Mouse (Mus musculus) frontal cortex, postnatal 14 days (tissue): ENCODE results near the gene Hnrnpa3.
"Not testable (repeated sequence)": the region's sequence is repeated elsewhere in the genome, so short reads cannot be mapped to it uniquely, and the experiment has no call there.

Experiments
- DNase-seq, 2 experiments: peaks; one replicate each; pipeline ENCODE4 v3.0.0; 2022; ENCODE audit warnings: low spot score in 2 of 2

Hnrnpa3 gene

DNA sequence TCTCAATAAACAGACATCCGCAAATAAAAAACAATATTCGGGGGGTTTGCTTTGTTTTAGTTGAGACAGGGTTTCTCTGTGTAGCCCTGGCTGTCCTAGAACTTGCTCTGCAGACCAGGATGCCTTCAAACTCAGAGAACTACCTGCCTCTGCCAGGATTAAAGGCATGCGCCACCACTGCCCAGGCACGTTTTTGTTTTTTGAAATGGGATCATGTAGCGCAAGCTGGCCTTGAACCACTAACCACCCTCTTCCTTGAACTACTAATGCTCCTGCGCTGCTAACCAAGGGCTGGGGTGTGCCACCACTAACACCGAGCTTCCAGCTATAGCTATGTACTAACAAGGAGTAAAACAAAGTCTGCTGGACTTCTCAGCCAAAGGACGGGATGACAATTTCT lies 20.9 kb downstream of the Hnrnpa3 start:
- no peak for DNase-seq

DNA sequence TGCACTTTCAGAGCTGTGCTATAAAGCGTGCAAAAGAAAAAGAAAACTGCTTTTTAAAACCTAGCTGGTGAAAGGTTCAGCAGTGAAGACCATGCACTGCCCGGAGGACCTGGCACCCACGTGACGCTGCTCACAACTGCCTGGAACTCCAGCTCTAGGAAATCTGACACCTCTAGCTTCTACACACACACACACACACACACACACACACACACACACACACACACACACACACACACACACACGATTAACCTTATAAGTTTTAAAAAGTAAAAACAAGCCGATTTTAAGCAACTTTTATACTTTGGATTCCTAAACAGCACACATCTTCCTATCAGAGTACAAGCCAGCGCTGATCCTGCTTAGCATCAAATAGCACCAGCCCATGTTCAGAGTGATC lies 22.4 kb downstream of the Hnrnpa3 start:
- no peak for DNase-seq

DNA sequence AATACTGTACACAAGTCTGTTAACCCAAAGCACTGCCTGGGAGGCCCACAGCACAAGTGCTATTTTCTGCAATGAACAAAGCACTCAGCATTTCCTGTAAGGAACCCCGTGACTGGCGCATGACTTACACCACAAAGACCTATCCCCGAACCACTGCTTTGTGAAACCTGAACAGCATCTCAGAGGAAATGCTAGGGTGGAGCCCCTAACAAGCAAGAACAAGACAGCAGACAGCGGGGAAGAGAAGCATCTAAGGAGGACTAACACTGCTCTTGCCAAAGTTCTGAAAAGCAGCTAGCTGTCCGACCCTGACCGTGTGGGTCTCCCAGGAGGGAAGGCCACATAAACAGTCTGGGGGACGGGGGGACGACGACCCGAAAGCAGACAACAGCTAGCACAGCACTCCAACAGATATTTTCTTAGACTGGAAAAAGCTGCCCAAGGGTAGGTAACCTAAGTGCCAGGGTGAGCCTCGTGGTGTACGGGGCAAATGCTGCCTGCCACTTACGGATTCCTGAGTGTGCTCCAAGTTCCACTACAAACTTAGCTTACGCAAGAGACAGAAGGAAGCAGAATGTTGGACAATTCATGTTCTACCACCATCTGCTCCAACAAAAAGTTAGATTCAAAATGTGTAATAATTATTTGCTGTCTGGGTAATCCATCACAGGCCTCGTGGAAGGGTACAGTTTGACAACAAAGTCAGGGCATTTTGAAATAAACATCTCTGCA lies 24.1 kb downstream of the Hnrnpa3 start:
- DNase-seq, result no peak

DNA sequence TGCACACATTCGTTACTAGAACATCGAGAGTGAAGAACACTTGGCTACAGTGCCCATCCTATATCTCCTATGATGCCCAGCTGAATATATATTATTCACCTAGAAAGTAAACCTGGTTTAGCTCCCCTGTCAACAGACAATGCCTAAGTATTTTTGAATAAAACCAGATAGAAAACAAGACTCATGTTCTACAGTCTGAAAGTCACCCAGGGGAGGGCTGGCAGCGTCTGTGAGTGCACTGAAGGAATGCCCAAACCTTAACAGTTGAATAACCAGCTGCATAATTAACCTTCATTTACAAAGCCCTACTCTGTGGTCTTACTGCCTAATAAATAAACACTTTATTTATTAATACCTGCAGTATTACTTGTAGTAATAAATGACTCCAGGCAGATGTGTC lies 25.5 kb downstream of the Hnrnpa3 start:
- no peak for DNase-seq

DNA sequence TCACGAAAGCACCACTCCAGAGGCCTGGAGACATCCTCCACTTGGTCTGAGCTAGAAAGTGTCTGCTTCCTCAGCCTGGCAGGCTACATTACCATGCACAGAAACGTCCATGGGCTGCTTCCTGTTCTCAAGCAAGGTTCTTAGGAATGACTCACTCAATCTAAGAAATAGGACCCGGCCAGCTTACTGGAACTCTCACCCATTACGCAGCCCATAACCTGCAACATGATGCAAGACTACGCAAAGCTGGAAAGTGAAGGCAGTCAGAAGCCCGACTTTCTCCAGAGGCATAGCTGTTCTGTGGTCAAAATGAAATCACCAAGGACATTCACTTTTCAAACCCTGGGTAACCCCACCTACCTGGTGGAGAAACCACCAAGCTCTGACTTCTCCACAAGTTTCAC lies 26.4 kb downstream of the Hnrnpa3 start:
- DNase-seq, result no peak

DNA sequence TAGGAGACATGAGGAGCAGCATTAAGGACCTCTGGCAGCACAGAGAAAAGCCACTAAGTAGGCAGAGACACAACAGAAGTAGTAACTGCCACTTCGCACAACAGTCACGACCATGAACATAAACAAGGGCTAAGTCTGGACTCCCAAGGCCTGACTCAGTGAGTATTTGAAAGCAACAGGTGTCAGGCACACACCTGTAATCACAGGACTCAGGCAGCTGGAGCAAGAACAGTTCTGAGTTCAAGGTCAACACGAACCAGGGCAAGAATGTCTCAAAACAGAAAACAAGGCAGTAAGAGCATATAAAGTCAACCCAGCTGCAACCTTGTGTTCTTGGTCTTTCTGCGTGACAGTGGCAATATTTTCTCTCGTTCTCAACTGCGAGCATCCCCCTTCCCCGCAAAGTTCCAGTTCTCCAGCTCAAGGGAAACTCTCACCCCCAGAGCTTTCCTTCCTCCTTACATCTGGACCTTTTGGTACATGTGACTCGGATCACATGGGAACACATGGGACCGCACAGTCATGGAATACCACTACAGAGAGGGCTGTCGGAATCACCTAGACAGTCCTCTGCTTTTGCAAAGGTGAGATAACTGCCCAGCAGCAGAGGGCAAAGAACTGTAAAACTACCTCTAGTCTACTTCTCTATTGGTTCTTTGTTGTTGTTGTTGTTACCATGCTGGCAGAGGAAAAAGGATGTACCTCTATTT lies 28.1 kb downstream of the Hnrnpa3 start:
- no peak for DNase-seq

DNA sequence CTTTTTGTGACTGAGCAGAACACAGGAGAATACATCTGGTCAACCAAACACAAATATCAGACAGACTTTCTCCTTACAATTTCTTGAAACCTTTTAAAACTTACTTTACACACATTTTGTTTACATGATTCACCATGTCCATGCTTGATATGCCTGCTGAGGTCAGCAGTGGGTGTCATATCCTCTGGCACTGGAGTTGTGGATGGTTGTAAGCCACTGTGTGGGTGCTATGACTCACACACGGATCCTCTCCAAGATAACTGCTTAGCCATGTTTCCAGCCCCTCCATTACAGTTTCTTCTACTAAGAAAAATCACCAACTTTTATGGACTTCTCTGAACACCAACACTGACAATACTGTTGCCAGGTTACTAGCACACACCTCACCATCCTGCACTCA lies 29.8 kb downstream of the Hnrnpa3 start:
- no peak for DNase-seq

DNA sequence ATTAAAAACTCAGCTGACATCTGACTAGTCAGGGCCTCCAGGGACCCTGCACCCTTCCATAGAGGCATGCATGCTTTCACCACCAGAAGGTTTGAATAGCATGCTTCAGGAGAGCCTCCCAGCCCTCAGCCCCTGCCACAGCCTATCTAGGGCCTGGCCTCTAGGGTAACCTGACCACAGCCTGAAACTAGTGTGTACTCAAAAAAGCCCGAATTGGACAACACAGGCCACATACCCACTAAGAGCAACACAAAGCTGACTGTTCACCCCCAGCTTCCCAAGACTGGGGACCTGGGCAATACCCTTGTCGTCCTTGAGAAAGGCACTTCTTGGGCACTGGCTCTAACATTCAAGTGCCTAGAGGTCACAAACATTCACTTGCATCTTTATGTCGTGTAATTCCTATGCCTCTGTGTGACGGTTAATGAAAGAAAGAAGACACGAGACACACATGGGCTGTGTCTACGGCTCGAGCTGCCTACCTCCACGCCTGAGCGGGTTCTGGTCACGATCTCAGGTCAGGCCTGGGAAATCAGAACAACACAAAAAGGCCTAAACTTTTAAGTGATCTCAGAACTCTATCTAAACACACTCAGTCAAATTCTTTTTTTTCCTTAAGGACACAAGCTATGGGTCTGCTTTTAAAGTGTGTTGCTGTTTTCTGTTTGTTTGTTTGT lies 30.6 kb downstream of the Hnrnpa3 start:
- no peak for DNase-seq

DNA sequence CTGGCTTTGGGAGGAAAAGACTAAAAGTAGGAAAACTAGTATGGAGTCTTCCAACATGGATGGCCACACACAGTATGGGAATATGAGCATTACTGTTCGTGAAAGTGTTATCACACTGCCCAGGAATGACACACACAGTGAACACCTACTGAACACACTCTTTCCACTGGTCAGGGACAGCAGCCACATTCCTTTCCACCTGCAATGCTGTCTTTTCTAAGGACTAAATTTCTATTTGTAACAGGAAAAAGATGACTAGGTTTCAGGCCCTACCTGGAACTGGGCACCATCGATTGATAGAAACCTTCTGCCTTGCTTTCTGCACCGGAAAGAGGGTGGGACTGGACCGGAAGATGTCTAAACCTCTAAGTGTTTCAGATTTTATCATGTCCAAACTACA lies 31.6 kb downstream of the Hnrnpa3 start:
- DNase-seq, result no peak

DNA sequence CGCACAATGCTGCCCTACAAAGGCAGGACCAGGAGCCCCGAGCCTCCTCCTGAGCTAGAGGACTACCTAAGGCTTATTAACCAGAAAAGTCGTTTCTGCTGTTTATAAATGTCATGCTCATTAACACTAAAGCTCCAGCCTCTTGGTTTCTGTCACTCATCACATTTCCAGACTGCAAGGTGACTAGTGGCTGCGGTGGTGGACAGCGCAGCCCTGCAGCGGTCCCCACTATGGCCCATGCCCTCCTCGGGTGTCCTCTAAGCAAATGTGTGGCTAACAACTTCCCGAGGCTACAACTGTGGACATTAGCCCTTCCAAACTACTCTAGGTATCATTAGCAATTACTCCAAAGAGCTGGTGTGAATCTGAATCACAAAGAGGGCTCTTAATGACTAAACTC lies 32.3 kb downstream of the Hnrnpa3 start:
- DNase-seq, result no peak

DNA sequence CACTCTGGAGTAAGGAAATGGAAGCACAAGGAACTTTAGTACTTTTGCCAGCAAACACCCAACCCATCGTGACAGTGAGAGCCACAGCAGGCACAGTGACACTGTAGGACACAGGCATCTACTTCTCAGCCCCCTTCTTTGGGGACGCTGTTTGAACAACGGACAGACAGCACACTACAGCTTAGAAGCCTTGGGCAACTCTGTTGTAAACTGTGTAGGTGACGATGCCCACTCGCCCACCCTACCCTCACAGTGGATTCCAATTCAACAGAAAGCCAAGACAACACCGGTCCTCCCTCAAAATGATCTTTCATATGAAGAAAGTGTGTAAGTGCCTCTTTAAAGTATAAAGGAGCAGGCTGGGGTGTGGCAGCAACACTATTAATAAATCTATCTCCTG lies 33.3 kb downstream of the Hnrnpa3 start:
- no peak for DNase-seq

DNA sequence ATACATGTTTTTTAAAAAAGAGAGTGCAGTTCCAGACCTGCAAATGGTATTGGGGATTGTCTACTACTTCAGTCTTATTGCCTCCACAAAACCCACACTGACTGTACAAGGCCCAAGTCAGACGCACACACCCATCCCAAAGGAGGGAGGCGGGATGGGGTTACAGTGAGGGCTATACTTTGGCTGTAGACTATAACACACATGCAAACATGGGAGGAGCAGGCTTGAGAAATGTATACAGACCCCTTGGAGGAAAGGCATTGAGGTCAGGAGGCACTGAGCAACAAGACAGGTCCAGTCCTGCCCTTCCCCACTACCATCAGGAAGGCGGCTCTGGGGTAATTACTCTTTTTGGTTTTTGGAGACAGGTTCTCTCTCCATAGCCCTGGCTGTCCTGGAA lies 35.9 kb downstream of the Hnrnpa3 start:
- DNase-seq, result not testable (repeated sequence)

DNA sequence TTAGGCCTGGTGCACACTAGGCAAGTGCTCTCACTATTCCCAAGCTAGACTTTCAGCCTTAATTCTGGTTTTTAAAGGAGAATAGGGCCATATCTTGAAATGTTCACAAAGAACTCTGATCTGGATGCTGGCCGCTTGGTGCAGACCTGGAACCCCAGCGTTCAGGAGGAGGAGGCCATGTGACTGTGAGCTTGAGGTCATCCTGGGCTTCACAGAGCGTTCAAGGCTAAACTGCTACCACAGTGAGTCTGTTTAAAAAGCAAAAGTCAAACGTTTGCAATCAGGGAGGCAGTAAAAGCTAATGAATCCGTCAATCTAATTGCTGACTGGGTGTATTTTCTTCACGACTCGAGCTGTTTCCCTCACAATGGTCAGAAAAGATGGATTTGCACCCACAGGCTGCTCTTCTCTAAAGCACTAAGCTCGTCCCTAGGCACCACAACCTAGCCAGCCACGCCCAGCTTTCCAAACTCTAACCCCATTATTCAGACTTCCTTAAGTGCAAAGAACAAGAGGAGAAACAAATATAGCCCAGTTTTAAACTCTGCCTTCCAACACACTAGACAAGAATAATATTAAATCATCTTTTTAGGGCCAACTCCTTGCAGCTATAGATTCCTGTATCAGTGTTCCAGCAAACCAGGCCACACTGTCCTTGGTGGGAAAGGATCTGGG lies 36.8 kb downstream of the Hnrnpa3 start:
- DNase-seq, result no peak

DNA sequence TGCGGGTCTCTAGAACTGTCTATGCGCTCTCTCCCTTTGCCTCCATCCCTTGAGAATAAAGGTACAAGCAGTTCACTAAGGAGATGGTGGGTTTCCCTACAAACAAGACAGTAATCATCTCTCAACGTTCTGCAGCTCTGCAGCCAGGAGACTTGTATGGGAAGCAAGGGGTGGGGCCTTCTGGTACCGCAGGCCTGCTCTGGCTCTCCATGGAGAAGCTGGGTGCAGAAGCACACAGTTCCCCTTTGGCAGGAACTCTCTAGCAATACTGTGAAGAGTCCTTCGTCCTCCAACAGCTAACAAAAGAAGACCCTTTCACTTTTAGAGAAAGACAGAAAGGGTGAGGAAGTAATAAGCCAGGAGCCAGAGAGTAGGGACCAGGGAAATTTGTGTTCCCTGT lies 37.3 kb downstream of the Hnrnpa3 start:
- DNase-seq, result no peak

DNA sequence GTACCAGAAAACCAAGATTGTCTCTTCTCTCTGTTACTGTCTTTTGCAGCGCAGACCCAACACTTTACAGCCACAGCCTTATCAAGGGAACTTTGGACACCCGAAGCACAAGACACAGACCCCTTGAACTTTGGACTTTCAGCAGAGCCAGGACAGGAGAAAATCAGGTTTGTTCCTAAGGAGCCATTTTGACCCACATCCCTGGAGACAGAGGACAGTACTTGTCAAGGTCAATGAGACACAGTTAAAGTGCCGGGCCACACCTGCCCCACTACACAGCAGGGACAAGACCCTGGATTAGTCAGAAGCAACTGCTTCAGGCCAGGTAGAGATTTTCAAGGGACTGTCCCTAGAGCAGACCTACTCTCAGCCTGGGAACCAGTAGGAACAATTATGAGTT lies 38.2 kb downstream of the Hnrnpa3 start:
- DNase-seq, result no peak

DNA sequence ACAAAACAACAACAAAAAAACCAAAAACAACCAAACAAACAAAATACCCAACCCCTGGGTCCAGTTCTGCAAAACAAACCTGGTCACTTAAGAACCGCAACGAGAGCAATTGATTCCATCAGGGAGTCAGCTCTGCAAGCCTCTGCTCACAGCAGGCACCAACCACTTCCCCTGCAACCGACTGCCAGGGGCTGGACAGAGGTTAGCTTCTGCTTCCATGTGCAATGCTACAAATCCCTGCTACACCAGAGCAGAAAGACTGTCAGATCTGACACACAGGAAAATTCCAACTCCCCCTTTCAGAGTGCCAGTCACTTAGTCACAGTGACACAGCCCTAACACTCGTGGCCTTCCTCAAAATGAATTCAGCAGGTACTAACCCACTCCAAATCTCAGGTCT lies 38.9 kb downstream of the Hnrnpa3 start:
- DNase-seq, result no peak

DNA sequence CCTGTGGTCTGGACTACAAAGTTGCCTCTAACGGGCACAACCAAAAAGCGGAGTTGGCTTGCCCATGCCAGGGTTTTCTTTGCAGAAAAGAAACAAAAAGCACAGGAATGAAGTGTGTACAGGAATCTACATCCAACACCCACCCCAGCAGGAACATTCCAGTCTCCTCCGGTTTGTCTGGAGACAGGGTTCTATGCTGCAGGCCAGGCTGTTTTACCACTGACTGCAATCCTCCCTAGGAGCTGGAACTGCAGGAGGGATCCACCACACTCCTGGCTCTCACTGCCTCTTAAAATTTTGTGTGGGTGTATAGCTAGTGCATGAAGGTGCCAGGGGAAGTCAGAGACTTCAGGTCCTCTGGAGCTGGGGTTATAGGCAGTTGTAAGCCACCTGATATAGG lies 39.8 kb downstream of the Hnrnpa3 start:
- no peak for DNase-seq

DNA sequence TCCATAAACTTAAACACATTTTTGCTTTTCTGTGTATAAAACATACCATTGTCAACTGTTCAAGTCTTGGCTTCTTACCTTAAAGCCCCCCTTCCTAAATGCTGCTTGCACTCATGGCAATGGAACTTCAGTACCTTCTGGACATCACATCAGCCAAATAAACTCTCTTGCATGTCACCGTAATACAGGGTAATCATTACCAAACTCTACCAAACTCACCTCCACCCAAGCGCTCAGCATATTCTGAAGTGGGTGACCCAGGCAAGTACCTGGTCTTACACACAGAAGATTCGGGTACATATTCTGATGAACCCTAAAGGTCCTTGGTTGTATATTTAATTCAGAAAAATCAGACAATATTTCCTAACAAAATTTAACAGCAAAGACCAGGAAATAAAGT lies 41.5 kb downstream of the Hnrnpa3 start:
- no peak for DNase-seq

DNA sequence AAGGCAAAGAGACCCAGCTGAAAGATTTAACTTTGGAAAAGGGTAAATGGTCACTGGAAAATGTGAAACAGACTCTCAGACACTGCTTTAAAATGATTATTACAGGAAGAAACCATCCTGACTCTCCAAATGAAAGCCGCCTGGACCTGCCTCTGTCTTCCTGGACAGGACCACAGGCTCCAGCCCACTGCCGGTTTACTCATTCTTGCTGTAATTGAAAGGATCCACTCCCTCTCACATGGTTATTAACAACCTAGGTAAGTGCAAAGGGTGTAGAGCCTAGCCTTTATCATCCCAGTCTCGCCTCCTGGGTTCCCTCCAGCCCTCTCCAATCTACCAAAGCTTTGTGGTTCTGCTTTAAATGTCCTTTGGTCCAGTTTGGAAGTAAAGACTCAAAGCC lies 42.1 kb downstream of the Hnrnpa3 start:
- no peak for DNase-seq

DNA sequence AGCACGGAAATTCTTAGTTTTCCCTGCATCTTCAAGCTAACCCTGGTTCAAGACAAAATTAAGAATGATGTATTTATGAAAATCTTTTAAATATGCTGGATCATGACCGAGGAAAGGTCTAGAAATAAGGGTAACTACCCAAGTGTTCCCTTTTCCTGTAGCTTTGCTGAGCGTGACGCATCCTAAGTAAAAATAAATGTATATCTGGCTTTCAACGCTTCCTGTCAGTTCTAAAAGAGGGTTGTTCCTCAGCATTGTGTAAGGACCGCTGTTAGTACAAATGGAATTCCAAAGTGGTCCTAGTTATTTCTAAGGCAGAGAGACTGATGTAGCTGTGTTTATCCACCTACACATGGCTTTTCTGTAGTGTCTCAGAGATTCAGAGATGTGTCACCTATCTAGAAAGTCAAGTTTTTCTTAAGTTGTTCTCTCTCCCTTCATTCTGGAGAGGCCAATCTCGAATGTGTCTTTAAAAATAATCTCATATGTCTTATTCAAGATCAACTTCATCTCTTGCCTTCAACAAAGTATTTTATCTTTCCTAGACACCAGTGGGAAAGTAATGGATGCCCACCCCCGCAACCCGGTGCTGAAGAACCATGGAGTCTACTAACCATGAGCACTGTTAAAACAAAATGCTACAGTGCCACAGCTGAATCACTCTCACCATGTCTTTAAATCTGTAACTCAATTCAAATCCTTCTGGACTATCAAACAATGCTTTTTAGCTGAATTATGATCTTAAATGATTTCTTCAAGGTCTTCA lies 42.9 kb downstream of the Hnrnpa3 start:
- no peak for DNase-seq

DNA sequence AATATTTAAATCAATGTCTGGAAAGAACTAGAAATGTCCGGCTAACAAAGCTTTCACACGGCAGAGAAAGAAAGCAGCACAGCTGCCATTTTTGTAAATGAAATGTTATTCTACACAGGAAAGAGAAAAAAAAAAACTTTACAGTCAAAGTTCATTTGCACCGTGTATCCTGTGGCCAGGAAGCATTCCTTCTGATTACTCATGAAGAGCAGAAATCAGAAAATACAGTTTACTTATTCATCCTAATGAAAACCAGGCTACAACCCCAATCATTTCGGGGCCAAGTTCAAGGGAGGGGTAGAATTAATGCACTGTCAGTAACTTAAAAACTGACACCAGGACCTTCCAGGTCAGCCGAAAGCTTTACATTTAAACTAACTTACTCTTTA lies 43.5 kb downstream of the Hnrnpa3 start:
- DNase-seq, result no peak
